Mouse (Mus musculus) limb, embryonic 13.5 days (tissue): ENCODE measurements around the gene Ddx10. TPM values are rescaled to one million over a fixed set of nuclear protein-coding genes. Genes with fewer than 3 reads are reported as not detected.

Source experiments
- ATAC-seq: fragments of 200-750 bp; cut with Nextera tagmentation; 2 replicates; pipeline ENCODE4 v1.8.0; 2017; ENCODE audit warnings: low read depth, moderate number of reproducible peaks, moderate TSS enrichment; ENCODE audit not compliant: low FRiP score
- H3K27ac ChIP-seq: fragments of 300-500 bp; sonication (generic); 2 replicates; pipeline ENCODE4 v1.5.1; 2015; ENCODE audit warnings: inconsistent platforms, mild to moderate bottlenecking, moderate library complexity
- H3K27me3 ChIP-seq: fragments of 300-500 bp; sonication (generic); 2 replicates; pipeline ENCODE4 v1.6.1; 2015; ENCODE audit warnings: mild to moderate bottlenecking, inconsistent platforms
- H3K36me3 ChIP-seq: fragments of 300-500 bp; sonication (generic); 2 replicates; pipeline ENCODE4 v1.6.1; 2015; ENCODE audit warnings: inconsistent platforms, mild to moderate bottlenecking, moderate library complexity
- H3K4me1 ChIP-seq: fragments of 300-500 bp; sonication (generic); 2 replicates; pipeline ENCODE4 v1.6.1; 2015; ENCODE audit warnings: inconsistent platforms
- H3K4me2 ChIP-seq: fragments of 300-500 bp; sonication (generic); replicated peaks from 2 replicates; pipeline ENCODE4 v1.6.1; 2015; ENCODE audit warnings: inconsistent platforms, mild to moderate bottlenecking, moderate library complexity
- H3K4me3 ChIP-seq: fragments of 300-500 bp; sonication (generic); 2 replicates; pipeline ENCODE4 v1.5.1; 2015; ENCODE audit warnings: moderate library complexity, mild to moderate bottlenecking, inconsistent platforms
- H3K9ac ChIP-seq: fragments of 300-500 bp; sonication (generic); 2 replicates; pipeline ENCODE4 v1.6.1; 2015; ENCODE audit warnings: mild to moderate bottlenecking, inconsistent platforms
- H3K9me3 ChIP-seq: fragments of 300-500 bp; sonication (generic); 2 replicates; pipeline ENCODE4 v1.6.1; 2016; ENCODE audit warnings: inconsistent platforms
- WGBS: fragments of 180-500 bp; shearing (Covaris S2); methylation state at CpG from one replicate; pipeline ENCODE4 v1.1.7; 2015; 5-methylcytosine and 5-hydroxymethylcytosine counted together
- polyA plus RNA-seq: library from polyadenylated mRNA; unstranded; fragments of >200 nt; fragmentation: Nextera tagmentation; extraction: Ambion mirVana; gene quantifications from 2 replicates; pipeline ENCODE4 v1.2.1, GENCODE M21; 2015

Ddx10 gene
- 28.6 and 29.9 TPM in 2 replicates for polyA plus RNA-seq

DNA sequence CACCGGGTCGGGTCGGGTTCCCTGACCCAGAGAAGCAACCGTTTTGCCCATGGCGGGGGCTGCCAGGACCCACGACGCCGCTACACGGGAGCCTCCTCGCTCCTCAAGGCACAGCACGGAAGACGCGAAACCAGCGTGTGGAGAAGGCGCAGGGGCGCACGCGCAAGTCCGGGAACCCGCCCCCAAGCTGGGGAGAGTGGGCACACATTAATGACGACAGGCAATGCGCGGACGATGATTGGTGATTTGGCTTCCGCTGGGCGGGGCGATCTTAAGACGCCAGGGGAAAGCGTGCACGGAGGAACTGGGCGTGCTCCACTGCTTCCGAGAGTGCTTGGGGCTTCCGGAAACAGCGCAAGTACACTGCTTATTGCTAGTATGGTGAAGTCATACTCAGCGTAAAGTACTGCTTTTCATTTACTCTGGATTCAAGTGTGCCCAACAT lies at the start of gene Ddx10:
Gene Ddx10 (minus strand): TSS at position 101 of the 445 bp plus-strand sequence.
- WGBS = under 1% methylated on average over 35 of the region's 35 CpGs
- Histone ChIP-seq H3K36me3 (no peaks in the 10 kb centered on the region), H3K9ac (peak within 1 kb of the TSS; percentile 89), H3K27ac (no peak within 1 kb of the TSS), H3K27me3 (no peaks in the 10 kb centered on the region), H3K9me3 (no peaks in the 10 kb centered on the region), H3K4me3 (peak within 1 kb of the TSS; percentile 91), H3K4me2 (peak within 1 kb of the TSS; percentile 97), H3K4me1 (peaks cover 12% of the 10 kb centered on the region)
- ATAC-seq = peak; percentile 100

DNA sequence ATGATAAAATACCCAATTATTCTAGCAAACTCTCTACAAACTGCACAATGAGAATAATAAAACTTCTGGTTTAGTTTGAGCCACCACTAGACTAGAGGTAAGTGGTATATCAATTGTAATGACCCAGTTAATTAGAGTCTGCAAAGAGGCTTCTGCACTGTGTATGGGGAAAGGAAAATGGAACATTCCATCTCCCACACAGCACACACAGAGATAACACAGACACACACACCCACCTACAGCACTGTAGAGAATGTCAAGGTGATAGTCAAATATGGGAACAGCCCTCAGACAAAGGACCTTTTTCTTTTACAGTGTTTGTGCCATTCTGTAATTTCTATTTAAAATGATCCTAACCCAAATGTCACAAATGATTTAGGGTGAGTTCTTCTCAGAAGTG lies 45.0 kb upstream of the Ddx10 start:
- H3K9me3 ChIP-seq = no peaks in the 10 kb centered on the region
- no peaks in the 10 kb centered on the region for H3K27me3 ChIP-seq
- no peak overlapping the region for H3K4me3 ChIP-seq
- no peak overlapping the region for H3K9ac ChIP-seq
- no peaks in the 10 kb centered on the region for H3K36me3 ChIP-seq
- ATAC-seq = no peak
- no peaks in the 10 kb centered on the region for H3K4me1 ChIP-seq
- no peak overlapping the region for H3K4me2 ChIP-seq
- H3K27ac ChIP-seq = no peak overlapping the region

DNA sequence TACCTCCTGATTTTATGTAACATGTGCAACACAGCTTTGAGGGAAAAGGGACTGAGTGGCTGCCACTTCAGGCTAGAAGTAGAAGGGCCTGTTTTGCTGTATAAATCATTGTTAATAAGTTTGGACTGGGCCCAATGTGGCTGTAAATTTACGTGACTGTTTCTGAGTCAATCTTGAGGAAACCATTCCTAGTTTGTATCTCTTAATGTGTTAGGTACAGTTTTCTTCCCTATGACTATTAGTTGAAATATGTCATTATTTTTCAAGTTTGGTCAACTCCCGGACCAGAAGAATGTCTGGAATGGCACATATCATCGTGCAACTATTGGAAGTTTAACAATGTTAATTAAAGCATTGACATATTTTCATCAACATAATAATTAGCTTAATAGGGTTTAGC lies 42.2 kb upstream of the Ddx10 start:
- WGBS = 68% methylated on average over 3 of the region's 3 CpGs
- H3K9ac ChIP-seq = no peak overlapping the region
- no peaks in the 10 kb centered on the region for H3K27me3 ChIP-seq
- ATAC-seq = no peak
- H3K4me1 ChIP-seq = no peaks in the 10 kb centered on the region
- no peak overlapping the region for H3K4me3 ChIP-seq
- no peaks in the 10 kb centered on the region for H3K9me3 ChIP-seq
- no peak overlapping the region for H3K4me2 ChIP-seq
- no peak overlapping the region for H3K27ac ChIP-seq
- H3K36me3 ChIP-seq = no peaks in the 10 kb centered on the region

DNA sequence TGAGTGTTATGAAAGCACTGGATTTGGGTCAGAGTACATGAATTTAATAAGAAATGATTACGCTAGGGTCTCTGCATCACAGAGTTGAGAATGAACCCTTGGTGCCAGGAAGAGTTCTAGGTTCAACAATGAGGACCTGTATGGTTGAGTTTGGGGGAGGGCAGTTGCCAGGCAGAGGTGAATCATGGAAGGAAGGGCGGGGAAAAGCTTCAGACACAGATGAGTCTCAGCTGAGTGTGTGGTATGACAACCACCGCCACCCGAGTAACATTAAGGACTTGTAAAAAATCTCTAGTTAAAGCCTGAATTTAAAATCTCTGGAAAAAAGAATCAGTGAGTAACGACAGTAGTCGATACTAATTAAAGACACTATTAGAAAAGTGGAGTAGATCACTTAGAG lies 38.9 kb upstream of the Ddx10 start:
- no peak overlapping the region for H3K9ac ChIP-seq
- no peaks in the 10 kb centered on the region for H3K36me3 ChIP-seq
- H3K4me3 ChIP-seq = no peak overlapping the region
- H3K27ac ChIP-seq = no peak overlapping the region
- H3K4me2 ChIP-seq = no peak overlapping the region
- ATAC-seq = no peak
- no peaks in the 10 kb centered on the region for H3K27me3 ChIP-seq
- H3K4me1 ChIP-seq = no peaks in the 10 kb centered on the region
- WGBS = 75% methylated on average over 6 of the region's 6 CpGs
- H3K9me3 ChIP-seq = no peaks in the 10 kb centered on the region

DNA sequence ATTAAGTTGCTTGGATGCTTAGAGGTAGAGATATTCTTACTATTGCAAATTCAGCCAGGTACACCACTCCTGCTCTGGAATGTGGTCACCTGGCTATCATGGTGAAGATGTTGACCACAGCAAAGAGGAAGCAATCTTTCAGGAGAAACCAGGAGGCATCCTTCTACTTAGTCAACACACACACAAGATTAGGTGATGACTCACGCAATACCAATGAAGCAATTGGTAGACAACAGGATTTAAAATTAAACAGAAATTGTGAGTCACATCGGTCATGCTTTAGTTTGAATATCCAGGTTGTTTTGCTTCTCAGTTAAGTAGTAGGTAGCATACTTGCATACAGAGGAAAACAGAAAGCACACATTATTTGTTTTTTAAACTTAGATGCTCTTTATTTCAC lies 31.1 kb upstream of the Ddx10 start:
- H3K4me3 ChIP-seq = no peak overlapping the region
- H3K36me3 ChIP-seq = no peaks in the 10 kb centered on the region
- no peak overlapping the region for H3K9ac ChIP-seq
- ATAC-seq = no peak
- WGBS = 97% methylated on average over 2 of the region's 2 CpGs
- H3K27me3 ChIP-seq = no peaks in the 10 kb centered on the region
- H3K4me1 ChIP-seq = no peaks in the 10 kb centered on the region
- no peaks in the 10 kb centered on the region for H3K9me3 ChIP-seq
- no peak overlapping the region for H3K27ac ChIP-seq
- no peak overlapping the region for H3K4me2 ChIP-seq

DNA sequence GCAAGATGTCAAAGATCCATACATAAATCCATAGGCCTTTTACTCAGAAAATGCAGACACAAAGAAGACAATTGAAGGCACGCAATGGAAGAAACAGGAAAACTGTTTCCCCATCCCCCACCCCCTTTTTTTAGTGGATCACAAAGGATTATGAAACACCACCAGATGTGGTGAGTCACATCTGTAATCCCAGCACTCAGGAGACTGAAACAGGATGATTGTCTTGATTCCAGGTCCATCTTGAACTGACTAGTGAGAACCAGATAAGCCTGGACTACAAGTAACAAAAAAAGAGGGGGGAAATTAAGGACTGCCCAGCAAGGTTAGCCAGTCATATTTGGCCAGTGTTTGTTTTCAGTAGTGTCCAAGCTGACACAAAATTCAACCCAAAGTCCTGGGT lies 28.5 kb upstream of the Ddx10 start:
- Histone ChIP-seq H3K4me2 (no peak overlapping the region), H3K9ac (no peak overlapping the region), H3K36me3 (no peaks in the 10 kb centered on the region), H3K4me3 (no peak overlapping the region), H3K4me1 (peaks cover 12% of the 10 kb centered on the region), H3K27ac (no peak overlapping the region), H3K27me3 (no peaks in the 10 kb centered on the region), H3K9me3 (no peaks in the 10 kb centered on the region)
- WGBS = 82% methylated on average over 1 of the region's 1 CpGs
- no peak for ATAC-seq

DNA sequence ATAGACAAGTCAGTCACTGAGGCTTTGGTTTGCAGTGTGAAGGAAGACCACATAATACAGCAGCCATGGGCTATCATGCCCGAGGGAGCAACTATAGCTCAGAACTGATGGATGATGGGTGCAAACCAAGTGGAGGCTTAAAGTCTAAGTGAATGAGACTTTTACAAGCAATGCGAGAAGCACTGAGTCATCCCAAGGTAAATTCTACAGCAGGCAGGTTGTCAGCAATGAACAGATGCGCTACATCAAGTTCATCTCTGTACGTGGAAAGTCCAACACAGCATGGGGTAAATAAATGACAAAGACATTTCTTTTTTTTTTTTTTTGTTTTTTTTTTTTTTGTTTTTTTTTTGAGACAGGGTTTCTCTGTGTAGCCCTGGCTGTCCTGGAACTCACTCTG lies 24.9 kb upstream of the Ddx10 start:
- Histone ChIP-seq H3K4me2 (no peak overlapping the region), H3K27me3 (no peaks in the 10 kb centered on the region), H3K4me3 (no peak overlapping the region), H3K9ac (no peak overlapping the region), H3K4me1 (peaks cover 12% of the 10 kb centered on the region), H3K36me3 (no peaks in the 10 kb centered on the region), H3K9me3 (no peaks in the 10 kb centered on the region), H3K27ac (no peak overlapping the region)
- WGBS = 68% methylated on average over 4 of the region's 4 CpGs
- ATAC-seq = no peak

DNA sequence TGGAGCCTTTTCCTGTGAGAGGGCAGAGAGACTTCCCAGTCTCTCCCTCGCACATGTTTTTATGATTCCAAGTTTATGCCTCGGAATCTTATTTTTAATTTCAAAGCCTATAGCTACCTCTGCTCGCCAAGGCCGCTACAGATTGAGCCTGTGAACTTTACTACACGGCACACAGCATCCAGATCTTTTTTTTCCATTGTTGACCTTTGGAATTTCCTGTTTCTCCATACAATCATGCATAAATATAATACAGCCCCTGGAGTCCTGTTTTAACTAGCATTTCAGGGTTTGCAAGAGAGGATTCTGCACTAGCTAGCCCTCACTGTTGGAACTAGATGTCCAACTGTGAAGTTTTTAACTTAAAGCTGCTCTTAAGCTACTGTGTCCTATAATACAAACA lies 24.4 kb upstream of the Ddx10 start:
- H3K4me1 ChIP-seq = peaks cover 12% of the 10 kb centered on the region
- ATAC-seq = 0 out of 2 replicates have a peak, but pooled peaks have one; percentile 24
- H3K9ac ChIP-seq = peak overlapping the region; percentile 45; the same call in 1 of the 2 replicates
- H3K4me2 ChIP-seq = no peak overlapping the region; the same call in 1 of the 2 replicates
- H3K36me3 ChIP-seq = no peaks in the 10 kb centered on the region
- no peaks in the 10 kb centered on the region for H3K27me3 ChIP-seq
- no peak overlapping the region for H3K4me3 ChIP-seq
- no peaks in the 10 kb centered on the region for H3K9me3 ChIP-seq
- 12% methylated on average over 5 of the region's 5 CpGs for WGBS
- peak overlapping the region; percentile 33 for H3K27ac ChIP-seq

DNA sequence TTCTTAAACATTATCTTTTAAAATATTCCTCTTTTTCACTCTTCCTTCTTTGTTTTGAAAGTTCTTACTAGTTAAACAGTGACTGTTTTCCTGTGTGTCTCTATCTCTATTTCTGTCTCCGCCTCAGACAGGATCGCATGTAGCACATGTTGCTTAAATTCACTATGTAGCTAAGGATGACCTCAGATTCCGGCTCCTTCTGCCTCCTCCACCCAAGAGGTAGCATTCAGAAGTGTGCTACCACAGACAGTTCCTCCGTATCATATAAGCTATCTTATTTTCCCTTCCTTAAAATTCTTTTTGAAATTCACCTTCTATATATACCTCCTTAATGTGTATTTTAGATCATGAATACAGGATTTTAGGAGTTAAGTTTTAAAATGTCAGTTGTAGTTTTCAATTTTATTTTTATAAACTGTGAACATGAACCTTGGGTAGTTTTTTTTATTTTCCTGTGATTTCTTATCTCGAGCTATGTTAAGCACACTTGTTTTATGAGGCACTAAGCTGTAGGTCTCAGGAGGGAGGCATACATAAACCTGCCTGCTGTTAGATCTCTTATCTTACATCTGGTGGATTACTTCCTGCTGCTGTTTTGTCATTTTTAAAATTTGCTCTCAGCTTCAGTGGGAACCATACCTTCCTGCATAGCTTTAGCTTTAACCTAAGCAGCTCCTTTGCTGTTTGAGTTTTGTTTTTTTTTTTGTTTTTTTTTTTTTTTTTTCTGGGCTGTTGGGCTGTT lies 23.6 kb upstream of the Ddx10 start:
- H3K4me1 ChIP-seq = peaks cover 12% of the 10 kb centered on the region
- no peak overlapping the region for H3K4me3 ChIP-seq
- H3K9me3 ChIP-seq = no peaks in the 10 kb centered on the region
- H3K36me3 ChIP-seq = no peaks in the 10 kb centered on the region
- WGBS = 50% methylated on average over 5 of the region's 5 CpGs
- no peak overlapping the region for H3K4me2 ChIP-seq
- no peak for ATAC-seq
- no peaks in the 10 kb centered on the region for H3K27me3 ChIP-seq
- no peak overlapping the region for H3K9ac ChIP-seq
- H3K27ac ChIP-seq = peak overlapping the region; percentile 33; the same call in 1 of the 2 replicates

DNA sequence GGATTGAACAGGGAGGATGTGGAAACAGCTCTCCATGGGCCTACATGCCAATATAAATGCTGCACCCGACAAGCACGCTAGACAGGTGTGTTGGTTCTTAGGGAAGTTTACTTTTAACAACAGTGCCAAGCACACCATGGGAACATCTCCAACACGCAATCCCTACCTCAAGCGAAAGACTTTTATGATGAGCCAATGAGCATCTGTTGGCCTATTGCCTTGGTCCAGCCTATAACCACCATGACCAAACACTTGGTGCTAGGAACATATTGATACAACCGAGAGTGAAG lies 21.6 kb upstream of the Ddx10 start:
- no peak for ATAC-seq
- WGBS = 93% methylated on average over 5 of the region's 5 CpGs
- Histone ChIP-seq H3K36me3 (no peaks in the 10 kb centered on the region), H3K27me3 (no peaks in the 10 kb centered on the region), H3K4me3 (no peak overlapping the region), H3K4me1 (peaks cover 12% of the 10 kb centered on the region), H3K9ac (no peak overlapping the region), H3K4me2 (no peak overlapping the region), H3K9me3 (no peaks in the 10 kb centered on the region), H3K27ac (no peak overlapping the region)

DNA sequence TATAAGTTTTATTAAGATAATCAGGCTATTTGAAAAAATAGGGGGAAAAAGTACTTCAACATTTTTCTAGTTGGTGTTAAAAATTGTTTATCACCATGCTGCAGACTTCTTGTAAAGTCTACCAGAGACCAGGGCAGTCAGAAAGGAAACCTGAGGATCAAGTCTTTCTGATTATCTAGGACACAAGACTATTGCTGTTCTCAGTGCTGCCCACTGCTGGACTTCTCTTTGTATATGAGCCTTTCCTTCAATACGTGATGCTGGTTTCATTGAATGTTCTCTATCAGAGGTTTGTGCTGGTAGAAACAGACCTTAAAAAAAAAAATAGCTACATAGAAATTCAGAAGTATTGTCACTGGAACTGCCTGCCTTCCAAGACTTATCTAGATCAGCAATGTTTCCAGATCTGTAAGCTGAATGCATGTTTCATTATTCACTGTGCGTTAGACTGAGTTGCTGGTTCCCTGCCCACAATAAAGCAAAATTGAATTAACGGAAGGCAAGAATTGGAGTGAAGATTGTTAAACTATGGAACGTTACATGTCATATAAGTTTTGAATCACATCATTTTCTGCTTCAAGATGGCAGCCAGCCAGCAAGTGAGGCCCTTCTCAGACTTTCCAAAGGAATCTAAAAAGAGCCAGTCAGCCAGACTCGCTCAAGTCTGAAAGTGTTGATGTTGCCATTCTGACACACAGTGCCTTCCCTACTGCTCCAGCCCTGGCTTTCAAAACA lies 21.0 kb upstream of the Ddx10 start:
- WGBS = 68% methylated on average over 5 of the region's 5 CpGs
- ATAC-seq = no peak
- Histone ChIP-seq H3K27me3 (no peaks in the 10 kb centered on the region), H3K4me2 (no peak overlapping the region), H3K27ac (no peak overlapping the region), H3K36me3 (no peaks in the 10 kb centered on the region), H3K9me3 (no peaks in the 10 kb centered on the region), H3K4me3 (no peak overlapping the region), H3K9ac (no peak overlapping the region), H3K4me1 (peaks cover 12% of the 10 kb centered on the region)

DNA sequence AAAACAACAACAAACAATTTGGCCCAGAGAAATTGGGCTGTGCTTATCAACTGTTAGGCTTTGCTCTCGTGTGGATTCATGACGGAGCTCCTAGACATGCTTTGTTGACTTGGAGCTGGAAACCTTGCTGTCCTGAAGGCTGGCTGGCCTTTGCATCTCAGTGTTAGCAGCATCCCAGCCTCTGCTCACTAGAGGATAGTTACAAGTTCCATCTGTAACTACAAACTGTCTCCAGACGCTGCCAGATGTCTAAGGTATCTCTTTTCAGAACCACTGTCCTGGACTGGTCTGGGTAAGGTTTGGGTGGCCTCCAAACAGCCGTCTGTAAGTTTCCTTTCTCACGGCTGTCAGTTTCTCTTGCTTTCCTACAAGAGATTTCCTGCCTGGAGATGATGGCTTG lies 20.2 kb upstream of the Ddx10 start:
- Histone ChIP-seq H3K9ac (no peak overlapping the region), H3K36me3 (no peaks in the 10 kb centered on the region), H3K4me3 (no peak overlapping the region), H3K4me2 (no peak overlapping the region), H3K9me3 (no peaks in the 10 kb centered on the region), H3K27ac (no peak overlapping the region), H3K4me1 (peaks cover 12% of the 10 kb centered on the region), H3K27me3 (no peaks in the 10 kb centered on the region)
- no peak for ATAC-seq
- WGBS = 69% methylated on average over 5 of the region's 5 CpGs

DNA sequence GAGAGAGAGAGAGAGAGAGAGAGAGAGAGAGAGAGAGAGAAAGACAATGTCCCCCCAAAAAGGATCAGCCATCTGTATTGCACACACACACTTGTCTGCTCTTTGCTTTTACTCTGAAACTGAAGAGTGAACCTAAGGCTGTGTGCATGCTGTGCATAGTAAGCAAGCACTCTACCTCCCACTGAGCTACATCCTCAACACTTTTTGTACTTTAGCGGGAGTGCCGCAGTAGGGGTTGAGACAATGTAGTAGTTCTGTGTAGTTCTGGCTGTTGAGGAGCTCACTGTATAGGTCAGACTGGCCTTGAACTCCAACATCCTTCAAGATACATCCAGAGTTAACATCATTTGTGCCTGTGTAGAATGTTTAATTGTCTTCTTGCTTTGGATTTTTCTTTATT lies 17.7 kb upstream of the Ddx10 start:
- H3K27ac ChIP-seq = no peak overlapping the region
- no peaks in the 10 kb centered on the region for H3K36me3 ChIP-seq
- no peaks in the 10 kb centered on the region for H3K9me3 ChIP-seq
- H3K9ac ChIP-seq = no peak overlapping the region
- H3K4me2 ChIP-seq = no peak overlapping the region
- no peaks in the 10 kb centered on the region for H3K27me3 ChIP-seq
- no peaks in the 10 kb centered on the region for H3K4me1 ChIP-seq
- ATAC-seq = no peak
- no peak overlapping the region for H3K4me3 ChIP-seq
- 70% methylated on average over 2 of the region's 2 CpGs for WGBS
